Mouse (Mus musculus) embryonic facial prominence, embryonic 14.5 days (tissue): ENCODE measurements around the gene Arhgef19. TPM values are rescaled to one million over a fixed set of nuclear protein-coding genes. Genes with fewer than 3 reads are reported as not detected.

ENCODE experiments used
- ATAC-seq: fragments of 200-750 bp; cut with Nextera tagmentation; 2 replicates; pipeline ENCODE4 v1.8.0; 2017; ENCODE audit warnings: low read depth, moderate number of reproducible peaks, moderate TSS enrichment
- DNase-seq: peaks from one replicate; pipeline ENCODE4 v3.0.0-alpha.2; 2015; ENCODE audit warnings: low spot score
- H3K27ac ChIP-seq: fragments of 300-500 bp; sonication (generic); replicated peaks from 2 replicates; pipeline ENCODE4 v1.5.1; 2014; ENCODE audit warnings: low read depth, mild to moderate bottlenecking, low read length, moderate library complexity
- H3K27me3 ChIP-seq: fragments of 300-500 bp; sonication (generic); replicated peaks from 2 replicates; pipeline ENCODE4 v1.6.1; 2014; ENCODE audit warnings: low read length; ENCODE audit not compliant: control insufficient read depth, insufficient read depth
- H3K36me3 ChIP-seq: fragments of 300-500 bp; sonication (generic); 2 replicates; pipeline ENCODE4 v1.6.1; 2014; ENCODE audit warnings: low read length, mixed read lengths; ENCODE audit not compliant: control insufficient read depth, insufficient read depth
- H3K4me1 ChIP-seq: fragments of 300-500 bp; sonication (generic); 2 replicates; pipeline ENCODE4 v1.6.1; 2014; ENCODE audit warnings: antibody characterized with exemption, low read length; ENCODE audit not compliant: control insufficient read depth, insufficient read depth
- H3K4me2 ChIP-seq: fragments of 300-500 bp; sonication (generic); 2 replicates; pipeline ENCODE4 v1.6.1; 2014; ENCODE audit warnings: low read depth, mild to moderate bottlenecking, low read length, moderate library complexity, mixed read lengths
- H3K4me3 ChIP-seq: fragments of 300-500 bp; sonication (generic); 2 replicates; pipeline ENCODE4 v1.5.1; 2014; ENCODE audit warnings: low read depth, mild to moderate bottlenecking, low read length
- H3K9ac ChIP-seq: fragments of 300-500 bp; sonication (generic); 2 replicates; pipeline ENCODE4 v1.6.1; 2014; ENCODE audit warnings: low read depth, mild to moderate bottlenecking, low read length, moderate library complexity, mixed read lengths
- H3K9me3 ChIP-seq: fragments of 300-500 bp; sonication (generic); 2 replicates; pipeline ENCODE4 v1.6.1; 2016; ENCODE audit warnings: low read length; ENCODE audit not compliant: control insufficient read depth
- WGBS: fragments of 180-500 bp; shearing (Covaris S2); extraction: QIAGEN DNeasy Blood & Tissue Kit; methylation state at CpG from one replicate; pipeline ENCODE4 v1.1.7; 2014; 5-methylcytosine and 5-hydroxymethylcytosine counted together
- polyA plus RNA-seq: library from polyadenylated mRNA; unstranded; fragments of >200 nt; fragmentation: Nextera tagmentation; extraction: Ambion mirVana; gene quantifications from 2 replicates; pipeline ENCODE4 v1.2.1, GENCODE M21; 2014

Gene Arhgef19
- polyA plus RNA-seq, 1 experiment from 2014 or later, result 17.7 TPM

GRCm38 (mm10) chr4:141280471-141280870 is 41.2 kb downstream of the Arhgef19 start:
- H3K27ac ChIP-seq, result no peak overlapping the region

GRCm38 (mm10) chr4:141281153-141281552 is 41.9 kb downstream of the Arhgef19 start:
- Histone ChIP-seq H3K27me3 (0 out of 2 replicates have a peak, but pooled peaks cover 6% of the 10 kb centered on the region), H3K4me3 (no peak overlapping the region), H3K4me2 (no peak overlapping the region), H3K36me3 (no peaks in the 10 kb centered on the region), H3K9ac (no peak overlapping the region), H3K9me3 (no peaks in the 10 kb centered on the region), H3K4me1 (no peaks in the 10 kb centered on the region; the same call in 1 of the 2 replicates), H3K27ac (no peak overlapping the region)
- ATAC-seq (no peak), DNase-seq (no peak)
- 26% methylated on average over 6 of the region's 6 CpGs for WGBS

More at GRCm38 (mm10) chr4:141280471-141280870, 41.2 kb downstream of the Arhgef19 start:
- DNase-seq (no peak), ATAC-seq (no peak)
- Histone ChIP-seq H3K36me3 (no peaks in the 10 kb centered on the region), H3K4me1 (no peaks in the 10 kb centered on the region; the same call in 1 of the 2 replicates), H3K9me3 (no peaks in the 10 kb centered on the region), H3K4me2 (no peak overlapping the region), H3K9ac (no peak overlapping the region), H3K27me3 (0 out of 2 replicates have a peak, but pooled peaks cover 5% of the 10 kb centered on the region), H3K4me3 (no peak overlapping the region)
- 100% methylated on average over 1 of the region's 1 CpGs for WGBS

DNA sequence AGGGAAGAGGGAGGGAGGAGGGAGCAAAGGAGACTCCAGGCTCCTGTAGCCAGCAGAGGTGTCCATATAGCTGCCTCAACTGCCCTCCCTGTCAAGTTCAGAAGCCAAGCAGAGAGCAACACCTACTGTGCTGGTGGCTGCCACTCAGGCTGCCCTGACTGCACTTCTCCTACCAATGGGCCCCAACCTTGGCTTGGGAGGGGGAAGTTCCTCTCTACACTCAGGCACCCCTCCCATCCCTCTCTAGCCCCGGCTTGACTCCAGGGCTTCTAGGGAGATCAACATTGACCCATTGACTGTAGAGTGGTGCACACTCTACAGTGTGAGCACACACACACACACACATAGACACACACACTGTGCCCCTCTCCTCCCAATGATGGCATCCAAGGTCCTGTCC is 42.3 kb downstream of the Arhgef19 start:
- H3K27me3 ChIP-seq, result peaks cover 6% of the 10 kb centered on the region; the same call in 1 of the 2 replicates
- DNase-seq (no peak), ATAC-seq (no peak)
- no peaks in the 10 kb centered on the region for H3K36me3 ChIP-seq
- H3K27ac ChIP-seq, result no peak overlapping the region
- no peaks in the 10 kb centered on the region for H3K9me3 ChIP-seq
- H3K4me3 ChIP-seq, result no peak overlapping the region
- H3K4me2 ChIP-seq, result no peak overlapping the region
- H3K4me1 ChIP-seq, result peaks cover 1% of the 10 kb centered on the region
- H3K9ac ChIP-seq, result no peak overlapping the region
- WGBS, result no CpG with 5 or more reads among the region's 1 CpGs

DNA sequence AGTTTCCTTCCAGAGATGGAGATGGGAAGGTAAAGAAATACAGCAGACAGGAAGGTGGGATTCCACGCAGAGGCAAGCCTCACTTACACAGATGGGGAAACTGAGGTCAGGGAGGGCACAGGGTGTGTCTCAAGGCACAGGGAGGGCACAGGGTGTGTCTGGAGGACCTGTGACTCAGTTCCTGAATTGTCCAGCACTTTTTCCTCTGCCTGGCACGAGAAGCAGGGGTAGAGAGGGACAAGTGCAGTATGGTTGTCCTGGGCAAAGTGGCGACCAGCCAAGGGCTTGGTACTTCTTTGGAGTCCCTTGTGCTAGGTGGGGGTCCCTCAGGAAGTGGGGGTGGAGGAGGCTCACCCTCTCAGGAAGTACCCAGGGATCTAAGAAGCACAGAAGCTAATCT is 42.8 kb downstream of the Arhgef19 start:
- DNase-seq (no peak), ATAC-seq (no peak)
- Histone ChIP-seq H3K4me3 (no peak overlapping the region), H3K9ac (no peak overlapping the region), H3K27ac (no peak overlapping the region), H3K27me3 (peaks cover 11% of the 10 kb centered on the region; the same call in 1 of the 2 replicates), H3K4me1 (peaks cover 6% of the 10 kb centered on the region), H3K36me3 (no peaks in the 10 kb centered on the region), H3K9me3 (no peaks in the 10 kb centered on the region), H3K4me2 (no peak overlapping the region)
- WGBS, result 73% methylated on average over 3 of the region's 3 CpGs

- H3K4me3 ChIP-seq, result no peak overlapping the region
- no peak for ATAC-seq
- no peaks in the 10 kb centered on the region for H3K9me3 ChIP-seq
- no peaks in the 10 kb centered on the region for H3K36me3 ChIP-seq
- no peak overlapping the region for H3K4me2 ChIP-seq
- H3K27ac ChIP-seq, result no peak overlapping the region
- WGBS, result 49% methylated on average over 5 of the region's 5 CpGs
- DNase-seq, result no peak
- peaks cover 17% of the 10 kb centered on the region; the same call in 1 of the 2 replicates for H3K27me3 ChIP-seq
- no peak overlapping the region for H3K9ac ChIP-seq
- peaks cover 12% of the 10 kb centered on the region for H3K4me1 ChIP-seq
Observed at GRCm38 (mm10) chr4:141282623-141283022, 43.3 kb downstream of the Arhgef19 start.

DNA sequence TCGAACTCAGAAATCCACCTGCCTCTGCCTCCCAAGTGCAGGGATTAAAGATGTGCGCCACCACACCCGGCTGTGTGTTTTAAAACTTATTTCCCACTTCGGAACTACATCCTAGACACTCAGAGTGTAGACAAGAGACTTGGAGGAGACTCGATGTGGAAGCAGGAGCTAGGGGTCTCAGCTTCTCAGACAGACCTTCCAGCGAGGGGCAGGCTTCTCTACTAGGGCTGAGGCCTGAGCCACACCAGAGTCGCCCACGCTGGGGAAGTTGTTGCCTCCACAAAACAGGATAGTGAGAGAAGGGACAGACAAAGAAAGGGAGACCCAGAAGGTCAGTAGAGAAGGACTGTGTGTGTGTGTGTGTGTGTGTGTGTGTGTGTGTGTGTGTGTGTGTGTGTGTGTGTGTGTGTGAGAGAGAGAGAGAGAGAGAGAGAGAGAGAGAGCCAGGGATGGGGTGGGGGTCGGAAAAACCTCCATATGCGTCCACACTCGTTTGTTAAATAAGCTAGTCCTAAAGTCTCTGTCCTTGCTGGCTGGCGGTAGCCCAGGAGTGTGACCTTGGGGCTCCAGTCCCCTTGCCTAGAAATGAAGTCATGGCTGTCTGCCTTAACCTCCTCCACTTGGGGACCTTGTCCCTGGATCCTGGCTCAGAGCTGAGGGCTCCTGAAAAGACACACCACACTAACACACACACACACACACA is 44.0 kb downstream of the Arhgef19 start:
- H3K9me3 ChIP-seq, result no peaks in the 10 kb centered on the region
- no peaks in the 10 kb centered on the region for H3K36me3 ChIP-seq
- ATAC-seq (no peak), DNase-seq (no peak)
- H3K9ac ChIP-seq, result no peak overlapping the region
- 65% methylated on average over 10 of the region's 12 CpGs for WGBS
- peaks cover 23% of the 10 kb centered on the region for H3K27me3 ChIP-seq
- H3K27ac ChIP-seq, result no peak overlapping the region
- H3K4me2 ChIP-seq, result no peak overlapping the region
- H3K4me1 ChIP-seq, result peaks cover 12% of the 10 kb centered on the region
- H3K4me3 ChIP-seq, result no peak overlapping the region

- no peak overlapping the region for H3K9ac ChIP-seq
- no peaks in the 10 kb centered on the region for H3K9me3 ChIP-seq
- no peak overlapping the region for H3K4me2 ChIP-seq
- no peak overlapping the region for H3K27ac ChIP-seq
- H3K4me1 ChIP-seq, result peaks cover 12% of the 10 kb centered on the region
- ATAC-seq, result 0 out of 2 replicates have a peak, but pooled peaks have one; percentile 13
- no peak overlapping the region for H3K4me3 ChIP-seq
- DNase-seq, result no peak
- no peaks in the 10 kb centered on the region for H3K36me3 ChIP-seq
- H3K27me3 ChIP-seq, result peaks cover 27% of the 10 kb centered on the region
- 18% methylated on average over 8 of the region's 8 CpGs for WGBS
Observed at GRCm38 (mm10) chr4:141283879-141284411, 44.6 kb downstream of the Arhgef19 start.

GRCm38 (mm10) chr4:141284486-141284885 is 45.2 kb downstream of the Arhgef19 start:
- WGBS, result 80% methylated on average over 3 of the region's 3 CpGs
- no peak overlapping the region for H3K4me3 ChIP-seq
- H3K9me3 ChIP-seq, result no peaks in the 10 kb centered on the region
- ATAC-seq (no peak), DNase-seq (no peak)
- H3K4me1 ChIP-seq, result peaks cover 12% of the 10 kb centered on the region
- H3K36me3 ChIP-seq, result no peaks in the 10 kb centered on the region
- H3K9ac ChIP-seq, result no peak overlapping the region
- H3K27ac ChIP-seq, result no peak overlapping the region
- peaks cover 30% of the 10 kb centered on the region for H3K27me3 ChIP-seq
- no peak overlapping the region for H3K4me2 ChIP-seq

DNA sequence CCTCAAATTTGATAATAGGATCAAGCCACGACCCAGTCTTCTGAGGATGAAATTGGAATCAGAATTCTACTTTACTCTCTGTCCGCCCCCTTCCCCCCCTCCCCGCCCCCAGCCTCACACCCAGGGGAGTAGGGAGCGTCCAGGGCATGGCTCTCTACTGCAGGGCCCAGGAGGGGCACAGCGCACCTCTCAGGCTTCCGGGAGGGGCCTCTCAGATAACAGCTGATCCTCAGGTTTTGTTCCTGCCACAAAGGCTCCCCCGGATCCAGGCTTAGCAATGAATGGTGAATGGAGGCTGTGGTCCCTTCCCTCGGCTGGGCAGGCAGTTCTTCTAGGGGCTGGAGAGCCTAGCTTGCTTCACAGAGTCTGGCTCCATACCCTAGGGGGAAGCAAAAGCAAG is 45.8 kb downstream of the Arhgef19 start:
- no peak for ATAC-seq
- H3K27me3 ChIP-seq, result peaks cover 34% of the 10 kb centered on the region
- H3K27ac ChIP-seq, result no peak overlapping the region

More for the DNA sequence above, 45.8 kb downstream of the Arhgef19 start:
- Histone ChIP-seq H3K4me1 (peaks cover 12% of the 10 kb centered on the region), H3K9me3 (no peaks in the 10 kb centered on the region), H3K36me3 (no peaks in the 10 kb centered on the region), H3K4me3 (no peak overlapping the region), H3K9ac (no peak overlapping the region), H3K4me2 (no peak overlapping the region)
- WGBS, result 18% methylated on average over 8 of the region's 8 CpGs
- DNase-seq, result no peak
